Mouse (Mus musculus) layer of hippocampus, adult 2 months (tissue): ENCODE measurements around the gene Glmn. TPM values are rescaled to one million over a fixed set of nuclear protein-coding genes. Genes with fewer than 3 reads are reported as not detected.
A peak's percentile ranks its signal among the peaks of the same experiment; 100 is the strongest.

Experiments used
- DNase-seq, 2 experiments: peaks; one replicate each; pipeline ENCODE4 v3.0.0; 2022; ENCODE audit warnings: low spot score in 2 of 2
- H3K27ac ChIP-seq: fragments of 200-600 bp; 2 replicates; pipeline ENCODE4 v1.8.1; 2022
- H3K4me3 ChIP-seq: fragments of 200-600 bp; 2 replicates; pipeline ENCODE4 v1.8.1; 2022; ENCODE audit warnings: mild to moderate bottlenecking
- CTCF ChIP-seq: fragments of 200-600 bp; conservative IDR thresholded peaks from 2 replicates; pipeline ENCODE4 v1.8.1; 2022; ENCODE audit warnings: antibody characterized with exemption, mild to moderate bottlenecking, moderate library complexity
- long read RNA-seq, 2 experiments: library from polyadenylated mRNA; stranded (forward); transcript quantifications; one replicate each; pipeline ENCODE4 v2.0.0; 2021; ENCODE audit warnings: borderline mapping rate in 2 of 2
- total RNA-seq, 2 experiments: library from RNA; stranded (reverse); gene quantifications; 2 replicates each; pipeline ENCODE4 v1.2.3; 2021

Gene Glmn
- total RNA-seq, result 10 to 100 TPM; 14.3 to 16.6 TPM
- long read RNA-seq, experiment 1, transcript Glmn-201 (19 exons, 2,015 nt), result major isoform, 7 of 9 reads
- long read RNA-seq, experiment 1, partial matches to known transcripts, result 0 of 9 reads
- long read RNA-seq, experiment 1, other reads (novel, unspliced or antisense), result 0 of 9 reads
- long read RNA-seq, experiment 2, transcript Glmn-201 (19 exons, 2,015 nt), result major isoform, 9 of 12 reads
- long read RNA-seq, experiment 2, partial matches to known transcripts, result 1 of 12 reads
- long read RNA-seq, experiment 2, other reads (novel, unspliced or antisense), result 2 of 12 reads

DNA sequence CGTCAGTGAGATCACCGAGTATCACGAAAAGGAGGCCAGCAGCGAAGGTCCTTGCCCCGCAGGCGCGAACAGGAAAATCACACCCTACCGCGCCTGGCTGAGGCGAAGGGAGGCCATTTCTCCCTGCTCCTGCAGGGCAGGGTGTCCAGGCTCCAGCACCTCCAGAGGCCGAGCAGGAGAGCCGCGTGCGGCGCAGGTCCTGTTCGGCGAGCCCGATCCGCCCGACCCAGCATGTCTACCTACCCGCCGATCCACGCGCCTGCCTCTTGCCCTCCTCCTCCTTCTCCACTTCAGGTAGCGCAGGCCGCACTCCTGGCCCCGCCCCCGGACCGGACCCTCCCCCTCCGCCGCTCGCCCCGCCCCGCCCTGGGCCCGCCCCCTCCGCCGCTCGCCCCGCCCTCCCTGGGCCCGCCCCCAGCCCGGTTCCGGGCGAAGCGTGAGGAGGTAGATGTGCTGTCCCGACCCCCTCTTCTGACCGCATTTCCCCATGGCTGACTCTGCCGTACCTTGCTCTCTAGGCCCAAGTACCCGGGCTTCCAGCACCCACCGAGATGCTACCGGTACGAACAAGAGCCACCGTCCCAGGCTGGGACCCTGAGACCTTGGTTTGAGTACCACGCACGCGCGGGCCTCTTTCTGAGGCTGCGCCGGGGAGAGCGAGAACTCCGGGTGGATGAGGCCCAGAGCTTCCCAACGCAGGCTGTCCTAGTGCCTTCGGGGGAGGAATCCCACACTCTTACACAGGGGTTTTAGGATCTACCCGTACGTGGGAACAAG lies at the start of gene Glmn, which contains the start of gene Rpap2:
Gene Glmn, minus strand, starts transcription at position 588 of the 777 bp plus-strand sequence.
Gene Rpap2, plus strand, starts transcription at position 73 of the 777 bp plus-strand sequence.
- Histone ChIP-seq H3K4me3 (peak within 1 kb of the TSS; percentile 93), H3K27ac (peak within 1 kb of the TSS; percentile 96)
- DNase-seq, result peak; percentile 76 to 79
- TF ChIP-seq CTCF, result peak; percentile 42

DNA sequence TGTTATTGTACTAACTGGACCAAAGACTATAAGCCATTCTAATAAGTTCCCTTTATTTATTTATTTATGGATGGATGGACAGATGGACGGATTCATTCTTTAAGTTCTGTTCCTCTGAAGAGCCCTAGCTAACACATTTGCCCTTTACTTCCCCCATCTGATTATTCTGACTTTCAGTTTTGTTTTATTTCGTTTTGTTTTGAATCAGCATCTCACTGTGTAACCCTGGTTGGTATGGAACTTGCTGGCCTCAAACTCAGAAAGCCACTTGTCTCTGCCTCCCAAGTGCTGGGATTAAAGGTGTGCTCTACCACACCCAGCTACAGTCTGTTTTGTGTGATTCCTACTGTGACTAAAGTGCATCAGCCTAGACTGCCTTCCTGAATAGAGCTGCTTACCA lies 48.2 kb upstream of the Glmn start:
- H3K27ac ChIP-seq, result no peak overlapping the region
- no peak for TF ChIP-seq CTCF
- no peak overlapping the region for H3K4me3 ChIP-seq
- no peak for DNase-seq

DNA sequence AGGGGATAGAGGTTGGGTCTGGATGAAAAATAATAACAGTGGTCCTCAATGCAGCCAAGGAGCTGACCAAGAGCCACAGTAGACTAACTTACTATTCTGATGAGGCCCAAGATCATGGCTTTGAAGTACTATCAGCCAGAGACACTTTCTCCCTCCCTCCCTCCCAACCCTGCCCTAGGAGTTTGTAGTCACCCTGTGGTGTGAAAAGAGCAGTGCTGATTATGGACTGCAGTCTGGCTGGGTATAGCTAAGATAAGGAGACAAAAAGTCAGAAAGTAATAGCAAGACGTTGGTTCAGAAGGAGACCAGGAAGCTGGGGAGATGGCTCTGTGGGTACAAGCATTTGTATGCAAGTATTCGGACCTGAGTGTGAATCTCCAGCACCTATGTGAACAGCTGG lies 46.9 kb upstream of the Glmn start:
- no peak overlapping the region for H3K27ac ChIP-seq
- no peak for DNase-seq
- TF ChIP-seq CTCF, result no peak
- no peak overlapping the region for H3K4me3 ChIP-seq

DNA sequence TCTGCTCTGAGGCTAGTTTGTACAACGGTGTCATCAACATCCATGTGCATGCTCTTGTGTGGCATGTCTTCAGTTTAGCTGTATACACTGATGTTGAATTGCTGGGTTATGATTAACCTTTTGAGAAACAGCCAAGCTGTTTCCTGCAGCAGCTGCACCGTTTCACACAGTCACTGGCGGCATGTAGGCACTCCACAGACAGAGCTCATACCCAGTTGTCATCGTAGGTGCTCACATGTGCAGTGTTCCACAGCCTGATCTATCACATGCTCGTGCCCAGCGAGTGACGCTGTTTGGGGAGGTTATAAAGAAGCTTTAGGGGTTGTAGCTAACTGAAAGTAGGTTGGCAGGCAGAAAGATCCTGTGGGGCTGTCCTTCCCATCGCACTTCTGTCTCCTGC lies 40.7 kb upstream of the Glmn start:
- no peak for DNase-seq
- no peak overlapping the region for H3K4me3 ChIP-seq
- H3K27ac ChIP-seq, result no peak overlapping the region
- TF ChIP-seq CTCF, result no peak

DNA sequence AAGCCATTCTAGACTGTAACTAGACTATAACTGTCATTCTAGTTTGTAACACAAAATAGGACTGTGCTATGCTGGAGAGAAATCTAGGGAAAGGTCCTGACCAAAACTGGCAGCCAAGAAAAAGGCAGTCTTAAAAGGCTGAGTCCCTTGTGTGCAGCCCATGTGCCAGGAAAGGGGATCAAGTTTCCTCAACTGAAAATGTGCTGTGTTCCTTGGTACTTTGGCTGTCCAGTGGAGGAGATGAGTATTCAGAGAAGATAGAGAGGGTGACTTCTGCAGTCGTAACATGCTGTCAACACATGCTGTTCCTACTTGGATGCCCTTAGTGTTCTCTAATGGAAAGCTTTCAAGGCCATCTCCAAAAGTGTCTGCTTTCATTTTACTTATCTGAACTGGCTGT lies 39.4 kb upstream of the Glmn start:
- Histone ChIP-seq H3K4me3 (no peak overlapping the region), H3K27ac (no peak overlapping the region)
- no peak for DNase-seq
- no peak for TF ChIP-seq CTCF

DNA sequence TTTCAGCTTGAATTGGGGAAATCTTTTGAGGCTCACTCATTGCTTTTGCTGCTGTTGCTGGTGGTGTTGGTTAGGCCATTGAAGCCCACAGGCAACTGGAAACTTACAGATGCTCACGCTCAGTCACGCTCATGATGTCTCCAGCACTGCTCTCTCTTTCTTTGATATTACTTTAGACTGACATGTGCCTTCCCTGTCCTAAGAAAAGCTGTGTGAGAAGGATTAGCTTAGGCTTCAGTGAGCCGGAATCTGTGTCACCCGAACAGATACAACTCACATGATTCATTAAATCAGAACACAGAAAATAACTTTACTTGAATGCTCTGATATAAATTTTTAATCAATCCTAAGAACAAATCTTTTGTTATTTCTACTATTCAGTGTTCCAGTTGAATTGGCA lies 36.0 kb upstream of the Glmn start:
- no peak overlapping the region for H3K27ac ChIP-seq
- no peak for TF ChIP-seq CTCF
- no peak for DNase-seq
- H3K4me3 ChIP-seq, result no peak overlapping the region

DNA sequence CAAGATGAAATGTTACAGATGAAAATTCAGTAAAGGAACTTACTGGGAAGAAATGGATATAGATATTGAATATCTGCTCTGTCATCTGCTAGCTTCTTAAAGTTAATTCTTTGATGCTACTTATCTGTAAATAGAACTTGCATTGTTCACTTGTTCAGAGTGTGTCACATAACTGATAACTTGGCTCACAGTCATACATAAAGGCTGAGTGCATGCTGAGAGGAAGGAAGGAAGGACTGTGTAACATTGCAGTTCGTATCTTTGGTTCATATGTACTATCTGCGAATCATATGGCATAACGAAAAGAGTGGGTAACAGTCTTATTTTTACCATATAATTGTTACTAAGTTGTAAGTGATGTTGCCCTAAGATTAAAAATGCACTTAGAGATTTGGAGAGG lies 23.6 kb upstream of the Glmn start:
- no peak for TF ChIP-seq CTCF
- H3K4me3 ChIP-seq, result no peak overlapping the region
- no peak for DNase-seq
- no peak overlapping the region for H3K27ac ChIP-seq

DNA sequence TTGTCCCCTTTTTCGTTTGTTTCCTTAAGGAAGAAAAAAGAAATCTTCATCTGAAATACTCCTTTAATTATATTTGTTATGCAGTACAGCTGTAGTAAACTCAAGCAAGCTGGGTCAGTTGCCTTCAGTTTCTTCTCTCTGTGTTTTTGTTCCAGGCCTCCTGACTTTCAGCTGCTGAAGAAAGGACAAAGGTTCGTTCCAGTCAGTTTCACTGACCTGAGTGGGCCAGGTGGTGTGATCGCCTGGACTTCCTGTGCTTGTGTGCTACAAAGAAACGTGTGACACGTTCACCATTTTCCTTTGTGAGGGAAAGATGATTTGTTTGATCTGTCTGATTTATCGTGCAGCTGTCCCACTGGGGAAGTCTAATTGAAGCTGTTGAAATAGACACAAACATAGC lies 20.3 kb upstream of the Glmn start:
- no peak for DNase-seq

DNA sequence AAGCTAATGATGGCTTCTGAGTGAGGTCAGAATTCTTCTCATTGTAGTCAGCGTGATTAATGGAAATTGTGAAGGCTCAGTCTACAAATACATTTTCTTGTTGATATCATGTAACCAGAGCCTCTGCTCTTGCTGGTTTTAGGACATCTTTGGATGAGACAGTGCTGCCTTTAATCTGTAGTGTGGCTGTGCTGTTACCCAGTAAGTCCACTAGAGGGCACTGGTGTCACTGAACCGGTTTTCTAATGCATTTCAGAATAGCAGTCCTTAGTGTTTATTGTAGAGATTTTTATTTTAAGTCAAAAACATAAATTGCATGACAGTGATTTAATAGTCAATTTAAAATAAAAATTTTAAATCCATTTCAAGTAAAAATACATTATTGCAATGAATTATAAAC lies 13.5 kb upstream of the Glmn start:
- H3K4me3 ChIP-seq, result no peak overlapping the region

More for the DNA sequence above, 20.3 kb upstream of the Glmn start:
- H3K4me3 ChIP-seq, result no peak overlapping the region
- no peak for TF ChIP-seq CTCF
- no peak overlapping the region for H3K27ac ChIP-seq

DNA sequence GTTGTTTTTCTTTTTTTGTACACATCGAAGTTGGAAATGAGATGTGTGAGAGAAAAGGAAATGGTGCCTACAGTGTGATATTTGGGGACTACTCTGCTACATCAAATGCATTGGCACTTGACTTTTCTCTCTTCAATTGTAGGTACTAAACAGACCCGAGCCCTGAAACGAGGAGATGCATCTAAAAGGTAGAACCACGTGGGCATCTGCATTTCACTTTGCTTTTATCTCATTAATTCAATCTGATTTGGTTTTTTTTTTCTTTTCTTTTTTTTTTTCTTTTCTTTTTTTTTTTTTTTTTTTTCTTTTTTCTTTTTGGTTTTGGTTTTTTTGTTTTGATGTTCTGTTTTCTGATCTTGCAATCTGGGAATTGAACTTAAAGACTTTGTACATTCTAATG lies 692 bp upstream of the Glmn start:
- DNase-seq, result no peak
- H3K27ac ChIP-seq, result peak overlapping the region; percentile 96; the same call in 1 of the 2 replicates
- peak overlapping the region; percentile 93 for H3K4me3 ChIP-seq
- TF ChIP-seq CTCF, result no peak

More for the DNA sequence above, 13.5 kb upstream of the Glmn start:
- H3K27ac ChIP-seq, result no peak overlapping the region
- TF ChIP-seq CTCF, result peak; percentile 98
- DNase-seq, result peak; percentile 62 to 71

DNA sequence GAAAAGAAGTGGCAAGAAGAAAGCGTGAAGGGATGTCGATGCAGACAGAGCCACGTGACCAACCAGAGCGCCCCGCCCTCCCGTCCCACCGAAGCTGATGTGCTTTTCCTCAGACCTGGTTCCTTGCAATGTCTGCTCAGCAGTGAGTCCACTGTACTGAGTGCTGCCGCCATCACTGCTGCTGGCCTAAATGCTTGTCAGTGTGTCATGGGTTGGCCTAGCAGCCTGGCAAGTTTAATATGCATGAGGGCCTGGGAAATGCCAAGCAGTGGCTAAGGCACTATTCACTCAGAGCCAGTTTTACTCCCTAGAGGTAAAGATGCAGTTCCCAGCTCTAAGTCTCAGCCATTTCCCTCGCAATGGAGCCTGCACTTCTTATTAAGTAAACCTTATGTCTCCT lies 28.5 kb downstream of the Glmn start:
- no peak overlapping the region for H3K4me3 ChIP-seq
- H3K27ac ChIP-seq, result peak overlapping the region; percentile 39; the same call in 1 of the 2 replicates
- no peak for TF ChIP-seq CTCF
- DNase-seq, result no peak

DNA sequence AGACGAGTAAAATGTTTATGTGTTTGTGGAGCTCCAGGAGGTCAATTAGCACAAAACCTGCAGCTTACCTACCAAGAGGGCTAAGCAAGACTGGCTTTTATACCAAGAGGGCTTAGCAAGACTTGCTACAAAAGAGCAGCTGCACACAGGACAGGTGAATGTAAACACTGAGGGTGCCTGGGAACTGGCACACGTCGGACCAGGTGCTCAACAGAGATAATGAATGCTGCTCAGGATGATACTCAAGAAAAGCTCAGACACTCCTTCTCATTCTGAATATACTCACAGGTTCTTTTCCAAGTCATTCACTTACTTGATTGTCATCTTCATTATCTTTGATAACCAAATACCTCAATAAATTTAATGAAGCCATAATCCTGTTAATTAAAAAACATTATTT lies 40.7 kb downstream of the Glmn start:
- no peak for TF ChIP-seq CTCF
- no peak overlapping the region for H3K27ac ChIP-seq

DNA sequence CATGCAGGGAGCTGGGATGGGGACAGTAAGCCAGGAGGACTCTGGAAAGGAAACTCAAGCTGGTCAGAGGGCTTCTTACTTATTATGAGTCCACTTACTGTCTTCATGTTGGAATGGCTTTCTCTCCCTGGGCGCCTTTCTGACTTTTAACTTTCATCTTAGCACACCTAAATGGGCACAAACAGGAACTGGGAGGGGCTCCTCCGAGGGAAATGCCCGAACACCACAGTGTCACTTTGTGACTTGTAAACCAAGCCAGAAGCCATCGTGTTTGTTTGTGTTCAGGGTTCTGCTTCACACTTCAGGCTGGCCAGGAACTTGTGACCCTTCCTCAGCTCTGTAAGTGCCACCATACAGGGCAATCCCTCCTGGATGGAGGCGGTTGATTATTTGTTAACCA lies 43.4 kb downstream of the Glmn start:
- Histone ChIP-seq H3K4me3 (no peak overlapping the region), H3K27ac (no peak overlapping the region)
- no peak for TF ChIP-seq CTCF
- no peak for DNase-seq

More for the DNA sequence above, 40.7 kb downstream of the Glmn start:
- no peak for DNase-seq
- no peak overlapping the region for H3K4me3 ChIP-seq
